Mouse (Mus musculus): ENCODE data around the gene Rnf126.

- TF ChIP-seq POLR2A (IDR thresholded peaks at IDR 0.05; ENCODE audit: low read depth, low read length) (no peak), CTCF (IDR thresholded peaks at IDR 0.05; ENCODE audit: borderline replicate concordance, insufficient read depth, low read length) (no peak)
Observed at GRCm38 (mm10) chr10:79802331-79802971, 35.7 kb upstream of the Rnf126 start.

Data from embryonic fibroblast, embryonic 13.5 days (primary cell).